Mouse (Mus musculus) limb, embryonic 14.5 days (tissue): ENCODE results near the gene Sbf2. TPM values are rescaled to one million over a fixed set of nuclear protein-coding genes. Genes with fewer than 3 reads are reported as not detected.

Source experiments
- ATAC-seq: fragments of 200-750 bp; cut with Nextera tagmentation; 2 replicates; pipeline ENCODE4 v1.8.0; 2017; ENCODE audit warnings: low read depth, moderate number of reproducible peaks, moderate TSS enrichment; ENCODE audit not compliant: low FRiP score
- DNase-seq: peaks from one replicate; pipeline ENCODE4 v3.0.0-alpha.2; 2015; ENCODE audit warnings: low spot score
- H3K27ac ChIP-seq: fragments of 300-500 bp; sonication (generic); replicated peaks from 2 replicates; pipeline ENCODE4 v1.5.1; 2014; ENCODE audit warnings: low read depth, mild to moderate bottlenecking, low read length, moderate library complexity, mixed read lengths
- H3K27me3 ChIP-seq: fragments of 300-500 bp; sonication (generic); 2 replicates; pipeline ENCODE4 v1.6.1; 2014; ENCODE audit warnings: low read length, mixed read lengths; ENCODE audit not compliant: control insufficient read depth, insufficient read depth
- H3K36me3 ChIP-seq: fragments of 300-500 bp; sonication (generic); 2 replicates; pipeline ENCODE4 v1.6.1; 2014; ENCODE audit warnings: mild to moderate bottlenecking, low read length, moderate library complexity, mixed read lengths; ENCODE audit not compliant: control insufficient read depth, insufficient read depth
- H3K4me1 ChIP-seq: fragments of 300-500 bp; sonication (generic); 2 replicates; pipeline ENCODE4 v1.6.1; 2014; ENCODE audit warnings: antibody characterized with exemption, low read length, mixed read lengths; ENCODE audit not compliant: control insufficient read depth, insufficient read depth
- H3K4me2 ChIP-seq: fragments of 300-500 bp; sonication (generic); replicated peaks from 2 replicates; pipeline ENCODE4 v1.6.1; 2014; ENCODE audit warnings: low read depth, mild to moderate bottlenecking, low read length, moderate library complexity; ENCODE audit not compliant: severe bottlenecking
- H3K4me3 ChIP-seq: fragments of 300-500 bp; sonication (generic); replicated peaks from 2 replicates; pipeline ENCODE4 v1.5.1; 2014; ENCODE audit warnings: low read length
- H3K9ac ChIP-seq: fragments of 300-500 bp; sonication (generic); 2 replicates; pipeline ENCODE4 v1.6.1; 2014; ENCODE audit warnings: mild to moderate bottlenecking, low read depth, low read length, moderate library complexity; ENCODE audit not compliant: severe bottlenecking
- H3K9me3 ChIP-seq: fragments of 300-500 bp; sonication (generic); 2 replicates; pipeline ENCODE4 v1.6.1; 2016; ENCODE audit warnings: low read length; ENCODE audit not compliant: control insufficient read depth
- POLR2A ChIP-seq: fragments of 200-500 bp; IDR thresholded peaks from 2 replicates; pipeline ENCODE4 v1.8.0; 2012; ENCODE audit warnings: inconsistent platforms, mild to moderate bottlenecking, moderate library complexity, borderline replicate concordance; ENCODE audit not compliant: insufficient read depth, insufficient read length; ENCODE audit errors: extremely low read depth
- WGBS: fragments of 180-500 bp; shearing (Covaris S2); extraction: QIAGEN DNeasy Blood & Tissue Kit; methylation state at CpG from one replicate; pipeline ENCODE4 v1.1.7; 2014; 5-methylcytosine and 5-hydroxymethylcytosine counted together
- polyA plus RNA-seq, 2 experiments: library from polyadenylated mRNA; depleted of rRNA in 1 of 2; stranded (reverse) in 1 of 2; unstranded in 1 of 2; fragments of >200 nt; fragmentation: Nextera tagmentation in 1 of 2; extraction: Ambion mirVana in 1 of 2; gene quantifications; 2 replicates each; pipeline versions ENCODE4 v1.2.1 to v1.2.3; 2012 to 2014

Sbf2 gene
- polyA plus RNA-seq, 2 experiments = 24.7 TPM

- Histone ChIP-seq H3K27ac (no peak overlapping the region), H3K27me3 (no peaks in the 10 kb centered on the region), H3K4me1 (0 out of 2 replicates have a peak, but pooled peaks cover 3% of the 10 kb centered on the region), H3K4me3 (no peak overlapping the region), H3K36me3 (no peaks in the 10 kb centered on the region), H3K4me2 (no peak overlapping the region), H3K9me3 (no peaks in the 10 kb centered on the region), H3K9ac (no peak overlapping the region)
- TF ChIP-seq POLR2A = no peak
- DNase-seq (no peak), ATAC-seq (no peak)
- WGBS = 50% methylated on average over 4 of the region's 4 CpGs
Measured at GRCm38 (mm10) chr7:110650491-110650890, 35.8 kb upstream of the Sbf2 start.

- Histone ChIP-seq H3K4me3 (no peak overlapping the region), H3K36me3 (no peaks in the 10 kb centered on the region), H3K9me3 (no peaks in the 10 kb centered on the region), H3K27me3 (no peaks in the 10 kb centered on the region), H3K27ac (no peak overlapping the region), H3K4me1 (no peaks in the 10 kb centered on the region), H3K9ac (no peak overlapping the region), H3K4me2 (no peak overlapping the region)
- ATAC-seq (no peak), DNase-seq (no peak)
- no peak for TF ChIP-seq POLR2A
- WGBS = 82% methylated on average over 6 of the region's 6 CpGs
Measured at GRCm38 (mm10) chr7:110649133-110649987, 34.6 kb upstream of the Sbf2 start.

GRCm38 (mm10) chr7:110648455-110649085 is 33.8 kb upstream of the Sbf2 start:
- TF ChIP-seq POLR2A = no peak
- H3K4me2 ChIP-seq = no peak overlapping the region
- H3K9me3 ChIP-seq = no peaks in the 10 kb centered on the region
- no peak overlapping the region for H3K4me3 ChIP-seq
- WGBS = 76% methylated on average over 13 of the region's 13 CpGs
- H3K9ac ChIP-seq = no peak overlapping the region
- H3K4me1 ChIP-seq = no peaks in the 10 kb centered on the region
- H3K27me3 ChIP-seq = no peaks in the 10 kb centered on the region
- ATAC-seq = no peak
- no peaks in the 10 kb centered on the region for H3K36me3 ChIP-seq
- H3K27ac ChIP-seq = no peak overlapping the region
- DNase-seq = no peak

- no peak overlapping the region for H3K9ac ChIP-seq
- no peaks in the 10 kb centered on the region for H3K27me3 ChIP-seq
- DNase-seq (no peak), ATAC-seq (no peak)
- no peak overlapping the region for H3K4me2 ChIP-seq
- 80% methylated on average over 15 of the region's 15 CpGs for WGBS
- TF ChIP-seq POLR2A = no peak
- no peak overlapping the region for H3K4me3 ChIP-seq
- no peak overlapping the region for H3K27ac ChIP-seq
- no peaks in the 10 kb centered on the region for H3K36me3 ChIP-seq
- H3K4me1 ChIP-seq = no peaks in the 10 kb centered on the region
- no peaks in the 10 kb centered on the region for H3K9me3 ChIP-seq
Measured at GRCm38 (mm10) chr7:110647559-110648454, 33.1 kb upstream of the Sbf2 start.
